Comparison of ENCODE assay signal across 8 mouse cellular contexts in the genomic region with DNA sequence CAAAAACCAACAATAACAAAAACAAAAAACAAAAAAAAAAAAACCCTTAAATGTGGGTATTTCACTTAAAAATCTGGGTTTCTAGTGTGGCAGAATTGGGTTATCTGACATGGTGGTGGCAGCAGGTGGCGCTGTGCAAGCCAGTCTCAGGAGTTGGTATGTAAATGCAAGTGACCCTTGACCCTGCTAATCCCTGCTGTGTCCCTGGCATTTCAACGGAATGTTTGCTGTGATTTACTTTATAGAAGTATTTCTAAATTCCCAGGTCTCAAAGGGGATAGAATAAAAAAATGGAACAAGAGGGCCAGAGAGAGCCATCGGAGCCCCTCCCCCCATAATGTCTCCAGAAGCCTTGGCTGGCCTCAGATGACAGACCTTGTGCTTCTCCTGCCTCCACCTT. TPM values are rescaled to one million over a fixed set of nuclear protein-coding genes. Genes with fewer than 3 reads are reported as not detected.
DNase-seq lines count a peak whose midpoint lies in the region; ATAC-seq lines count a peak whose summit lies in the region.

No protein-coding gene starts in this region.

- peaks cover 33% of the 10 kb centered on the region for H3K36me3 ChIP-seq in midbrain, embryonic 10.5 days
- peaks cover 20% of the 10 kb centered on the region for H3K36me3 ChIP-seq in midbrain, embryonic 16.5 days (ENCODE audit: control insufficient read depth, insufficient read depth, low read length)

- H3K9me3 ChIP-seq in midbrain, embryonic 10.5 days (replicated peaks), result no peaks in the 10 kb centered on the region
- no peaks in the 10 kb centered on the region for H3K9me3 ChIP-seq in midbrain, embryonic 16.5 days (replicated peaks; ENCODE audit: control insufficient read depth, low read length, poor library complexity, severe bottlenecking)

- no peak overlapping the region for H3K4me2 ChIP-seq in midbrain, embryonic 16.5 days (ENCODE audit: low read length)

- no peak overlapping the region for H3K9ac ChIP-seq in midbrain, embryonic 16.5 days (ENCODE audit: low read depth, low read length)

- no peak overlapping the region for H3K4me3 ChIP-seq in midbrain, embryonic 10.5 days
- H3K4me3 ChIP-seq in midbrain, embryonic 16.5 days (ENCODE audit: low read depth, low read length), result no peak overlapping the region

- peak overlapping the region; percentile 57 for H3K27ac ChIP-seq in midbrain, embryonic 10.5 days (replicated peaks)
- H3K27ac ChIP-seq in midbrain, embryonic 16.5 days (ENCODE audit: low read length), result no peak overlapping the region

- DNase-seq in cerebellum, adult 18-20 months, result peak; percentile 27 to 38
- no peak for DNase-seq in cerebellum, adult 9-11 months
- peak; percentile 74 for DNase-seq in midbrain, embryonic 10.5 days (ENCODE audit: low spot score)
- DNase-seq in embryo, embryonic 10.5 days (ENCODE audit: low spot score), result peak; percentile 78
- DNase-seq in lung, postnatal 10 days, result peak; percentile 25
- no peak for DNase-seq in right cerebral cortex, adult 18-20 months
- DNase-seq in urinary bladder, postnatal 25 days (ENCODE audit: low spot score), result no peak

- 15% methylated on average over 3 of the region's 3 CpGs for WGBS in midbrain, embryonic 10.5 days
- 17% methylated on average over 3 of the region's 3 CpGs for WGBS in midbrain, embryonic 16.5 days

- H3K27me3 ChIP-seq in midbrain, embryonic 10.5 days (ENCODE audit: low read depth, poor library complexity, severe bottlenecking), result no peaks in the 10 kb centered on the region
- H3K27me3 ChIP-seq in midbrain, embryonic 16.5 days (ENCODE audit: control insufficient read depth, insufficient read depth, low read depth, low read length), result no peaks in the 10 kb centered on the region

- H3K4me1 ChIP-seq in midbrain, embryonic 10.5 days, result peaks cover 15% of the 10 kb centered on the region
- no peaks in the 10 kb centered on the region for H3K4me1 ChIP-seq in midbrain, embryonic 16.5 days (ENCODE audit: control insufficient read depth, insufficient read depth, low read length)

- no peak for ATAC-seq in midbrain, embryonic 16.5 days

RNA-seq across cellular contexts. Expression of gene Chmp4b, which starts 3.4 kb away (rescaled TPM):
- polyA plus RNA-seq in midbrain, embryonic 10.5 days (2016; fragmentation: Nextera tagmentation; extraction: Ambion mirVana), result 13.1 and 13.8 TPM in 2 replicates
- polyA plus RNA-seq in midbrain, embryonic 16.5 days (2015; fragmentation: Nextera tagmentation; extraction: Ambion mirVana), result 22.1 and 24.2 TPM in 2 replicates

RNA-seq across cellular contexts. Expression of gene 4930519P11Rik, which starts 34.8 kb away (rescaled TPM):
- 0.30 TPM in 1 of 2 replicates, not detected in the other for polyA plus RNA-seq in midbrain, embryonic 10.5 days (2016; fragmentation: Nextera tagmentation; extraction: Ambion mirVana)
- polyA plus RNA-seq in midbrain, embryonic 16.5 days (2015; fragmentation: Nextera tagmentation; extraction: Ambion mirVana), result 0.41 and 0.63 TPM in 2 replicates

RNA-seq across cellular contexts. Expression of gene Zfp341, which starts 35.0 kb away (rescaled TPM):
- 0.92 and 1.1 TPM in 2 replicates for polyA plus RNA-seq in midbrain, embryonic 10.5 days (2016; fragmentation: Nextera tagmentation; extraction: Ambion mirVana)
- polyA plus RNA-seq in midbrain, embryonic 16.5 days (2015; fragmentation: Nextera tagmentation; extraction: Ambion mirVana), result 2.3 TPM in 2 replicates

RNA-seq across cellular contexts. Expression of gene Pxmp4, which starts 44.6 kb away (rescaled TPM):
- 13.2 and 13.9 TPM in 2 replicates for polyA plus RNA-seq in midbrain, embryonic 10.5 days (2016; fragmentation: Nextera tagmentation; extraction: Ambion mirVana)
- 14.1 and 15.9 TPM in 2 replicates for polyA plus RNA-seq in midbrain, embryonic 16.5 days (2015; fragmentation: Nextera tagmentation; extraction: Ambion mirVana)

Comparison
In these comparisons a context has a peak if more than half of its experiments do, and no peak if none do; other contexts are left out.
1. DNase-seq: peak in cerebellum, adult 18-20 months (2 of 2), midbrain, embryonic 10.5 days (single experiment), embryo, embryonic 10.5 days (single experiment) and lung, postnatal 10 days (single experiment); none in cerebellum, adult 9-11 months (single experiment), right cerebral cortex, adult 18-20 months (single experiment) and urinary bladder, postnatal 25 days (single experiment).